Mouse (Mus musculus): Measurements from ENCODE around the gene Padi1.

GRCm38 (mm10) chr4:140825942-140826341 is 19.6 kb downstream of the Padi1 start:
- TF ChIP-seq CTCF (IDR thresholded peaks at IDR 0.05; ENCODE audit: extremely low read depth, insufficient read depth, low read length) = no peak
- no peak for TF ChIP-seq POLR2A (IDR thresholded peaks at IDR 0.05; ENCODE audit: extremely low read depth, insufficient read depth, low read length)

All from cortical plate, adult 2 months (tissue).